Mouse (Mus musculus): ENCODE data around the gene Fmod. TPM values are rescaled to one million over a fixed set of nuclear protein-coding genes. Genes with fewer than 3 reads are reported as not detected.

The Fmod gene
- polyA plus RNA-seq (2012; rRNA removed; ENCODE audit: low replicate concordance): 10.6 and 11.6 TPM in 2 replicates

GRCm38 (mm10) chr1:134037172-134037571, at the start of gene Fmod:
Gene Fmod, plus strand, starts transcription at chr1:134037254.

GRCm38 (mm10) chr1:134078802-134079476, 41.9 kb downstream of the Fmod start, which contains the start of gene Btg2:
Gene Btg2, minus strand, starts transcription at chr1:134079120.

Other genes with a start within 250 kb of the Fmod start
- 9.1 and 14.1 TPM in 2 replicates for gene Atp2b4, start 236.2 kb upstream of the Fmod start, polyA plus RNA-seq (2012; rRNA removed; ENCODE audit: low replicate concordance)
- 0.57 and 2.0 TPM in 2 replicates for gene Optc, start 129.3 kb upstream of the Fmod start, polyA plus RNA-seq (2012; rRNA removed; ENCODE audit: low replicate concordance)
- 64.0 and 99.4 TPM in 2 replicates for gene Prelp, start 115.8 kb upstream of the Fmod start, polyA plus RNA-seq (2012; rRNA removed; ENCODE audit: low replicate concordance)
- gene Btg2, start 41.9 kb downstream of the Fmod start, polyA plus RNA-seq (2012; rRNA removed; ENCODE audit: low replicate concordance): 56.0 and 72.6 TPM in 2 replicates
- gene Chit1, start 74.0 kb downstream of the Fmod start, polyA plus RNA-seq (2012; rRNA removed; ENCODE audit: low replicate concordance): 0.29 and 2.8 TPM in 2 replicates
- 39.0 and 44.0 TPM in 2 replicates for gene Chil1, start 144.9 kb downstream of the Fmod start, polyA plus RNA-seq (2012; rRNA removed; ENCODE audit: low replicate concordance)
- 0.35 and 84.8 TPM in 2 replicates for gene Mybph, start 156.2 kb downstream of the Fmod start, polyA plus RNA-seq (2012; rRNA removed; ENCODE audit: low replicate concordance)
- 49.7 and 69.5 TPM in 2 replicates for gene Adora1, start 198.2 kb downstream of the Fmod start, polyA plus RNA-seq (2012; rRNA removed; ENCODE audit: low replicate concordance)

All from mammary gland, adult 2 months (tissue).